Mouse (Mus musculus) G1E (cell line): ENCODE data around the gene Twf2.

Experiments used
- CTCF ChIP-seq: IDR thresholded peaks from 2 replicates; pipeline ENCODE4 v1.5.1; 2012; ENCODE audit warnings: low read depth, low read length, inconsistent platforms, mixed read lengths
- GATA1 ChIP-seq: IDR thresholded peaks from 2 replicates; pipeline ENCODE4 v1.6.1; 2012; ENCODE audit warnings: borderline replicate concordance, low read length, inconsistent platforms, mixed read lengths
- POLR2AphosphoS5 ChIP-seq: IDR thresholded peaks from 2 replicates; pipeline ENCODE4 v1.6.1; 2012; ENCODE audit warnings: low read depth, low read length, inconsistent platforms; ENCODE audit not compliant: insufficient replicate concordance
- TAL1 ChIP-seq: conservative IDR thresholded peaks from 2 replicates; pipeline ENCODE4 v1.6.1; 2012; ENCODE audit warnings: low read depth, low read length, inconsistent platforms, mixed read lengths

GRCm38 (mm10) chr9:106242813-106243488 is 40.0 kb downstream of the Twf2 start:
- TF ChIP-seq CTCF (no peak), GATA1 (no peak), TAL1 (no peak), POLR2AphosphoS5 (no peak)
